Mouse (Mus musculus) kidney, adult 2 months (tissue): ENCODE measurements around the gene Zdhhc19. TPM values are rescaled to one million over a fixed set of nuclear protein-coding genes. Genes with fewer than 3 reads are reported as not detected.

Experiments used
- DNase-seq: peaks from one replicate; pipeline ENCODE4 v3.0.0; 2021
- H3K27ac ChIP-seq: fragments of 200-500 bp; 2 replicates; pipeline ENCODE4 v1.5.1; 2012; ENCODE audit warnings: low read depth, low read length, control low read depth, inconsistent platforms; ENCODE audit not compliant: insufficient read depth
- H3K27me3 ChIP-seq: fragments of 200-500 bp; replicated peaks from 2 replicates; pipeline ENCODE4 v1.6.1; 2012; ENCODE audit warnings: mild to moderate bottlenecking, moderate library complexity, low read length, inconsistent platforms; ENCODE audit not compliant: control insufficient read depth, insufficient read depth
- H3K36me3 ChIP-seq: fragments of 200-500 bp; 2 replicates; pipeline ENCODE4 v1.6.1; 2012; ENCODE audit warnings: mild to moderate bottlenecking, moderate library complexity, low read length, inconsistent platforms; ENCODE audit not compliant: control insufficient read depth, insufficient read depth
- H3K4me1 ChIP-seq: fragments of 200-500 bp; 2 replicates; pipeline ENCODE4 v1.6.1; 2011; ENCODE audit warnings: low read length; ENCODE audit not compliant: control insufficient read depth, insufficient read depth
- H3K4me3 ChIP-seq: fragments of 200-500 bp; 2 replicates; pipeline ENCODE4 v1.5.1; 2011; ENCODE audit warnings: mild to moderate bottlenecking, low read depth, low read length, control low read depth; ENCODE audit not compliant: insufficient read depth
- CTCF ChIP-seq: fragments of 200-500 bp; conservative IDR thresholded peaks from 2 replicates; pipeline ENCODE4 v1.5.1; 2011; ENCODE audit warnings: low read depth, mild to moderate bottlenecking, control low read depth, low read length, moderate library complexity, mixed read lengths; ENCODE audit not compliant: insufficient read depth, insufficient read length
- POLR2A ChIP-seq: fragments of 200-500 bp; IDR thresholded peaks from one replicate; pipeline ENCODE4 v1.6.1; 2011; ENCODE audit warnings: low read depth, low read length, control low read depth
- WGBS: fragments of 180-500 bp; shearing (Covaris S2); methylation state at CpG from one replicate; pipeline ENCODE4 v1.1.7; 2018; 5-methylcytosine and 5-hydroxymethylcytosine counted together
- polyA plus RNA-seq: library from polyadenylated mRNA; depleted of rRNA; stranded (reverse); fragments of >200 nt; gene quantifications from 2 replicates; pipeline ENCODE4 v1.2.3, GENCODE M21; 2012

The Zdhhc19 gene
- polyA plus RNA-seq, 1 experiment = 0.11 TPM

DNA sequence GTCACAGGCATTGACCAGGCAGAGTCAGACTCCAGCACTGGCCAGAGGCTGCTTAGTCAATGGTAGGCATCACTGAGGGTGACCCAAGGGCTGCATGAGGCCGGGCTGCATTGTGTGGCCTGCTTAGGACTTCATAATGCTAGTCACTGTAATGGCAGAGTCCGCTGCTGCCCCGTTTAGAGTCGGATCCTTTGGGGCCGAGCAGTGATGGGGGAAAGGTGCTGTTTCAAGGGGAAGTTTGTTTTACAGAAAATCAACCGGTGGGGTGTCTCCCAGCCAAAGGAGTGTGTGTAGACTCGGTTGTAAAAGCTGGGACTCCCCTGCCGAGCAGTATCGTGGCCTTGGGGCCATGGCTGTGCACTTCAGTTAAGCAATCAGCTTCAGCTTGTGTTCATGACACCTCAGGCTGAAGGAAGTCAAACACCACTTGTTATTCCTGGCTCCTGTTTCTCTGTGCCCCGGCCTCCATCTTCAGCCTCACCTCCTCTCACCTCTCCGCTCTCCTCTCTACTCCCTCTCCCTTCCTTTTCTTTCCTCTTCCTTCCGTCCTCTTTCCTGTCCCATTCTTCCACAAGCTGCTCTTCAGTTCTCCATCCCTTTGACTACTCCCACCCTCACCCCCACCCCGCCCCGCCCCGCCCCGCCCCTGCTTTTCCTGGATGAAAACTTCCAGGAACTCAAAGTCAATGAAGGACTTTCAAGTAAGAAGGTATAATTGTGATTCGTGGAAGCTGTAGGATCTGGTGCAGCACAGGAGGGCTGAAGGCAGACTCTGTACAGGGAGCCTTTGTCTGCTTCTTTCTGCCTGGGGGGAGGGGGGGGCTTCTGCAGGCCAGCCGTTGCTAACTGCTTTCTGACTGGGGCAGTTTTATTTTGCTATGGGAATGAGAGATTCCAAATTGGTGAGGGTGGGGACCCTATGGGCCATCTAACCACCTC is 14.6 kb downstream of the Zdhhc19 start:
- no peaks in the 10 kb centered on the region for H3K36me3 ChIP-seq
- WGBS = 65% methylated on average over 18 of the region's 18 CpGs
- H3K27ac ChIP-seq = no peak overlapping the region
- TF ChIP-seq POLR2A = no peak
- TF ChIP-seq CTCF = no peak
- H3K27me3 ChIP-seq = no peaks in the 10 kb centered on the region
- 0 out of 2 replicates have a peak, but pooled peaks cover 3% of the 10 kb centered on the region for H3K4me1 ChIP-seq
- no peak for DNase-seq
- no peak overlapping the region for H3K4me3 ChIP-seq

DNA sequence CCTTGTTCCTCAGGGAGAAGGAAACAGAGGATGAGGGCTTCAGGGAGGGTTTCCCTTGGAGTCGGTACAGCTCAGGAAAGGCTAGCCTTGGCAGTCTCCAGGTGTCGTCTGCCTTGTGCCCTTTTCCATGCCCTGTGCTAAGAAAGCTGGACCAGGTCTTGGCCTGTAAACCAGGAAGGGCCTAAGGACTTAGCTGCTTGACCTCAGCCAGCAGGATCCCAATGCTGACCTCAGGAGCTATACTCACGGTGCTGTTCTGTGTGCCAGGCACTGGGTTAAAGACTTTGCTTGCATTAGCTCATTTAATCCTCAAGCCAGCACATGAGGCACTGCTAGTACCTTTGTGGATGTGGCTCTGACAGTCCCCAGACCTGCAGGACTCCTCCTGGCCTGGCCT is 15.3 kb downstream of the Zdhhc19 start:
- Histone ChIP-seq H3K27me3 (no peaks in the 10 kb centered on the region), H3K27ac (no peak overlapping the region), H3K4me3 (no peak overlapping the region), H3K4me1 (0 out of 2 replicates have a peak, but pooled peaks cover 3% of the 10 kb centered on the region), H3K36me3 (no peaks in the 10 kb centered on the region)
- 61% methylated on average over 3 of the region's 3 CpGs for WGBS
- no peak for DNase-seq
- TF ChIP-seq CTCF (no peak), POLR2A (no peak)

DNA sequence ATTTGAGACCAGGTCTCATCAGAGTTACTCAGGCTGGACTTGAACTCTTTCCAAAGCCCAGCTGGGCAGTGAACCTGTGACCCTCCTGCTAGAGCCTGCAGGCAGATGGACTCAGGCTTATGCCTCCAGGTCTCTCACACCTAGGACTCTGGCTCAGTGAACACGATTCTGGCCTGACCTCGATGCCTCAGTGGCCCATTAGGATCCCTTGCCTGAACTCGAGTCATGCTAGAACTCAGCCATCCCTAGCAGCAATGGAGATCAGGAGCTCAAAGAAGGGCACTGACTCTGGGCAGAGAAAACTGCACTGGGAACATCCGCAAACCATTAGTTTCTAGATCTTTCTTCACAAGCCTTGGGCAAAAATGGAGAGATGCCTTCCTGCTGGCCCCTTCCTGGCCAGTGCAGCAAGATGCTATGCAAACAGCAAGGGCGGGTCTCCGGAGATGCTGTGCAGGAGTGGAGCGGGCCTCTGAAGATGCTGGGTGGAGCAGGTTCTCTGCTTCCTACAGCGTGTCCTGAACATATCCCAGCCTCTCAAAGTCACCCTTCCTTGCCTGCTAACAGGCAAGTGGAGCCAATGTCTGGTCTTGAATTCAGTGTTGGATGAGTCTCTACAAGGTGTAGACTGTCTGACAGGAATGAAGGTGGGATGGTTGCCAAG is 15.9 kb downstream of the Zdhhc19 start:
- Histone ChIP-seq H3K4me1 (0 out of 2 replicates have a peak, but pooled peaks cover 3% of the 10 kb centered on the region), H3K27me3 (no peaks in the 10 kb centered on the region), H3K4me3 (no peak overlapping the region), H3K27ac (no peak overlapping the region), H3K36me3 (no peaks in the 10 kb centered on the region)
- TF ChIP-seq CTCF = no peak
- TF ChIP-seq POLR2A = no peak
- no peak for DNase-seq
- WGBS = 93% methylated on average over 8 of the region's 8 CpGs

DNA sequence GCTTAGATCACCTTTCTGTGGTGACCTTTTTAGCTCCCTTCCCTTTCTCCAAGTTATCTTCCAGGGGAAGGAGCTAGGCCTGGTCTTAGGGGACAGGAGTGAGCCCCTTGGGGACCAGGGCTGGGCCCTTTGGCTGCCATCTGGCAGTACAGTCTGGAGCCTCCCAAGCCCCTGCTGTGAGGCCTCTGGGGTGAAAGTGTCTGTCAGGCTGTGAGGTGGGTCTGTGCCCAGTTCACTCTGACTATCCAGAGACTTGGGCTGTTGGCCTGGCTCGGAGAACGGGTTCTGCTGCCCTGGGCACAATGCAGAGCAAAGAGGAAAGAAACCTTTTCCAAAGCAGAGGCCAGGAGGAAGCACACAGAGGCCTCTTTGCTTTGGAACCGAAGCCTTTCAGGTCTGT is 16.9 kb downstream of the Zdhhc19 start:
- 0 out of 2 replicates have a peak, but pooled peaks cover 3% of the 10 kb centered on the region for H3K4me1 ChIP-seq
- H3K27me3 ChIP-seq = no peaks in the 10 kb centered on the region
- no peak overlapping the region for H3K4me3 ChIP-seq
- TF ChIP-seq CTCF (no peak), POLR2A (no peak)
- H3K27ac ChIP-seq = no peak overlapping the region
- no peak for DNase-seq
- WGBS = 55% methylated on average over 3 of the region's 3 CpGs
- H3K36me3 ChIP-seq = no peaks in the 10 kb centered on the region

DNA sequence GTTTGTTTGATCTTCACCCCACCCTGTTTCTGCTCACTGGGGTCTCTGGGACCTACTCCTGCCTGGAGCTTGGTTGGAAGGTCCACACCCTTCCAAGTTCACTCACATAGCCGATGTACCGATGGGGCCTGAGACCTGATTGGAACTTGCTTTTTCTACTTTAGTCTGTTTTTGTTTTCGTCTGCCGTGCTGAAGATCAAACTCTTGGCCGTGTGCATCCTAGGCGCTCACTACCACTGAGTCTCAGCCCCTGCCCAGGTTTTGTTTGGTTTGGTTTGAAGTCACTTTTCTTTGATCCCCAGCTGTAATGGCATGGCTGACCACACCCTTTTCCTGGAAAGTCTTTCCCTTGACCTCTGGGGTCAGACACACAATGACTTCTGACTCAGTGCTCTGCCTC is 17.3 kb downstream of the Zdhhc19 start:
- Histone ChIP-seq H3K27ac (no peak overlapping the region), H3K27me3 (no peaks in the 10 kb centered on the region), H3K36me3 (no peaks in the 10 kb centered on the region), H3K4me3 (no peak overlapping the region), H3K4me1 (0 out of 2 replicates have a peak, but pooled peaks cover 3% of the 10 kb centered on the region)
- DNase-seq = no peak
- 92% methylated on average over 6 of the region's 6 CpGs for WGBS
- TF ChIP-seq CTCF (no peak), POLR2A (no peak)

DNA sequence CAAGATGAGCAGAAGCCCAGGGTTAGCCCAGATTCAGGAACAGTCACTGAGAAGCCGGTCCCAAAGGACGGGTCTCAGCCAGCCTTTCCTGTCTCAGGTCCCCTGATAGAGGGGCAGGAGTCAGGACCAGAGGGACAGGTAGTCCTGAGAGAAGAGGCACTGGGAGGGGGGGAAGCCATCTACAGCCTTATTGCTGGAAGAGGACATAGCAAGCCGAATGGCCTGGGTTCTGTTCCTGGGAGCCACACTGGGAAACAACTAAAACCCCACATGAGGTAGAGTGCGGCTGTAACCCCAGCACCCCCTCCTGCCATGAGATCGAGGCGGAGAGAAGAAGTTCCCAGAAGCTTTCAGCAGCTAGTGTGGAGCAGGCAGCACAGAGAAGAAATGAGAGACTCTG is 17.9 kb downstream of the Zdhhc19 start:
- no peak overlapping the region for H3K27ac ChIP-seq
- H3K36me3 ChIP-seq = no peaks in the 10 kb centered on the region
- 0 out of 2 replicates have a peak, but pooled peaks cover 3% of the 10 kb centered on the region for H3K4me1 ChIP-seq
- no peak overlapping the region for H3K4me3 ChIP-seq
- DNase-seq = no peak
- no peaks in the 10 kb centered on the region for H3K27me3 ChIP-seq
- 94% methylated on average over 6 of the region's 6 CpGs for WGBS
- TF ChIP-seq POLR2A = no peak
- no peak for TF ChIP-seq CTCF
